Mouse (Mus musculus) lung, adult 2 months (tissue): ENCODE results near the gene Nfix.

Experiments
- CTCF ChIP-seq: fragments of 200-500 bp; IDR thresholded peaks from 2 replicates; pipeline ENCODE4 v1.5.1; 2011; ENCODE audit warnings: mild to moderate bottlenecking, low read length, control low read depth; ENCODE audit not compliant: insufficient read depth
- POLR2A ChIP-seq: fragments of 200-500 bp; IDR thresholded peaks from 2 replicates; pipeline ENCODE4 v1.6.1; 2011; ENCODE audit warnings: low read depth, mild to moderate bottlenecking, control low read depth, low read length, borderline replicate concordance; ENCODE audit errors: extremely low read depth

DNA sequence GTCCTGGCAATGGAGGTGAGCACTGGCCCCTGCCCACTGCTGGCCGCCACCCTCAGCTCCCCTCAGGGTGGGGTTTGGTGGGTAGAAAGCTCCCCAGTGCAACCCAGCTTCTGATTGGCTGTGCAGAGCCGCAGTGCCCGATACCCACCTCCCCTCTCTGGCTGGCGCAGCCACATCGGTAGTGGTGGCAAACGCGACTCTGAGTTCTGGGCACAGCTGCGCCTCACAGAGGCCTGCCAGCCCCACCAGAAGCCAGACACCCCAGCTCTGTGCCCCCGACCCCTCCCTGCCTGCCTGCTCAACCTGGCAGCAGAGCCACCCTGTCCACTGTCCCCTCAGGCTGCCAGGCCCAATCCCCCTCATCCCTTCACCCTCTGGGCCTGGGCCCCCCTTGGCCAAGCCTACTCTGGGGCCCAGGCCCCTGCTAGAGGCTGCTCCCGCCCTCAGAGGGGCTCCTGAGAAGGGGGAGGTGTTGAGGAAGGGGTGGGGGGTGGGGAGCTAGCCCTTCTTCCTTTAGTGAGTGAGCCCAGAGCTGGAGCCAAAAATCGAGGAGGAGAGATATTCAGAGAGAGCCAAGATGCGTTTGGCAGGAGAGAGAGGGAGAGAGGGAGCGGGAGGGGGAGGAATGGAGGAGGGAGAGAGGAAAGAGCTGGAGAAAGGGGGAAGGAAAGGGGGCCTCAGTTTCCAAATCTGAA lies 6.2 kb downstream of the Nfix start:
- TF ChIP-seq CTCF, result no peak
- TF ChIP-seq POLR2A, result no peak
